Mouse (Mus musculus) lung, postnatal 0 days (tissue): Measurements from ENCODE around the gene Rbm42. TPM values are rescaled to one million over a fixed set of nuclear protein-coding genes. Genes with fewer than 3 reads are reported as not detected.

ENCODE experiments used
- ATAC-seq: fragments of 200-750 bp; cut with Nextera tagmentation; 2 replicates; pipeline ENCODE4 v1.8.0; 2017; ENCODE audit warnings: moderate library complexity
- DNase-seq: peaks from one replicate; pipeline ENCODE4 v3.0.0-alpha.2; 2016; ENCODE audit warnings: low spot score
- H3K27ac ChIP-seq: fragments of 300-500 bp; sonication (generic); 2 replicates; pipeline ENCODE4 v1.5.1; 2014; ENCODE audit warnings: antibody characterized with exemption, mild to moderate bottlenecking, low read length, mixed read lengths
- H3K27me3 ChIP-seq: fragments of 300-500 bp; sonication (generic); replicated peaks from 2 replicates; pipeline ENCODE4 v1.6.1; 2014; ENCODE audit warnings: low read length, mixed read lengths; ENCODE audit not compliant: insufficient read depth
- H3K36me3 ChIP-seq: fragments of 300-500 bp; sonication (generic); 2 replicates; pipeline ENCODE4 v1.6.1; 2014; ENCODE audit warnings: low read length, mixed read lengths; ENCODE audit not compliant: insufficient read depth
- H3K4me1 ChIP-seq: fragments of 300-500 bp; sonication (generic); 2 replicates; pipeline ENCODE4 v1.6.1; 2014; ENCODE audit warnings: antibody characterized with exemption, low read depth, low read length, mixed read lengths; ENCODE audit not compliant: insufficient read depth
- H3K4me2 ChIP-seq: fragments of 300-500 bp; sonication (generic); replicated peaks from 2 replicates; pipeline ENCODE4 v1.6.1; 2014; ENCODE audit warnings: low read depth, mild to moderate bottlenecking, low read length, moderate library complexity, mixed read lengths
- H3K4me3 ChIP-seq: fragments of 300-500 bp; sonication (generic); 2 replicates; pipeline ENCODE4 v1.5.1; 2014; ENCODE audit warnings: low read depth, low read length
- H3K9ac ChIP-seq: fragments of 300-500 bp; sonication (generic); replicated peaks from 2 replicates; pipeline ENCODE4 v1.6.1; 2014; ENCODE audit warnings: low read depth, mild to moderate bottlenecking
- H3K9me3 ChIP-seq: fragments of 300-500 bp; sonication (generic); 2 replicates; pipeline ENCODE4 v1.6.1; 2016; ENCODE audit warnings: low read length, mixed read lengths
- CTCF ChIP-seq: IDR thresholded peaks from 2 replicates; pipeline ENCODE4 v1.5.1; 2016; ENCODE audit warnings: antibody characterized with exemption, mild to moderate bottlenecking
- EP300 ChIP-seq: IDR thresholded peaks from 2 replicates; pipeline ENCODE4 v1.6.1; 2016; ENCODE audit warnings: antibody characterized with exemption, mild to moderate bottlenecking, control low read depth
- WGBS: fragments of 180-500 bp; shearing (Covaris S2); extraction: QIAGEN DNeasy Blood & Tissue Kit; methylation state at CpG from one replicate; pipeline ENCODE4 v1.1.7; 2014; 5-methylcytosine and 5-hydroxymethylcytosine counted together
- polyA plus RNA-seq: library from polyadenylated mRNA; unstranded; fragments of >200 nt; fragmentation: Nextera tagmentation; extraction: Ambion mirVana; gene quantifications from 2 replicates; pipeline ENCODE4 v1.2.1, GENCODE M21; 2015

Rbm42 gene
- polyA plus RNA-seq: 101 and 107 TPM in 2 replicates

DNA sequence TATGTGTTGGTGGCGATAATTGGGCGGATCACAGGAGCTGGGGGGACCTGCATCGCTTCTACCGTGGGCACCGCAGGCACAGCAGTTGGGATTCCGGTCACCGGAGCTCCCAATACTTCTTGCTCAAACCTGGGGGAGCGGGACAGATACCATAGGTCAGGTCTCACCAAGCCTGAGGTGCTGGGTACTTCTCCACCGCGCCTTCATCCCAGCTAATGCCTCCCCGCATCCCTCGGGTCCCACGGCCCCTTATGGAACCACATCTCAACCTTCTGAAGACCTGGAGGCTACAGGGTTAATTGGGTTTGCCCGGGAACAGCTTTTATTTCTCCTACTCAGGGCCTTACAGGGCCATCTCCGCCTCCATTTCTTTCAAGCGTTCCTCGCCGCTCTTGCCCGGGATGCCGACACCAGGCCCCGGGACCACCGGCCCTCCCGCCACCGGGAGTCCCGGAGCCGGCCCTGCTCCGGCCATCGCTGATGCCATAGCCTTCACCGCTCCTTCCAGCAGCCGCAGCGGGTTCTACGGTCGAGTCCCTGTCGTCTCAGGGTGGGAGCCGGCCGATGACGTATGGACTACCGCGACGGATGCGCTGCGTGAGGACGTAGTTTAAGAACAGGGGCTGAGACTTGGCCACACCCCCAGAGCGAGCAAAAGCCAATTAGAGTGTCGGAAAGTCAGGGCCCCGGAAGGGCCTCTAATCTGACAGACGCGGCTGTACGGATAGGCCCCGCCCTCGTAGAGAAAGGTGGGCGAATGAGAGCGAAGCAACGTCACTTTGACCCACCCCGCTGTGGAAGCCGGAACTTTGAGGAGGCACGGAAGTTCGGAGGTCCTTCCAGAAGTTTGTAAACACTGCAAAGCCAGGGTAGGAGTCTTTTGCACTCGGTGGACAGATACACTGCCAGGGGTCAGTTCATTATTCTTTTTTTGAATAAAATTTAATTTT, at the start of gene Rbm42:
TSS of gene Rbm42 (minus strand) at position 727 of the 950 bp plus-strand sequence.
- H3K9me3 ChIP-seq: no peaks in the 10 kb centered on the region
- H3K4me2 ChIP-seq: peak within 1 kb of the TSS; percentile 94
- peak within 1 kb of the TSS; percentile 92 for H3K4me3 ChIP-seq
- peaks cover 22% of the 10 kb centered on the region for H3K36me3 ChIP-seq
- 1% methylated on average over 59 of the region's 59 CpGs for WGBS
- H3K27me3 ChIP-seq: no peaks in the 10 kb centered on the region
- H3K9ac ChIP-seq: peak within 1 kb of the TSS; percentile 95
- H3K27ac ChIP-seq: peak within 1 kb of the TSS; percentile 83
- DNase-seq (peak; percentile 100), ATAC-seq (peak; percentile 100)
- TF ChIP-seq EP300 (peak; percentile 53; the same call in 1 of the 2 replicates), CTCF (no peak)
- no peaks in the 10 kb centered on the region; the same call in 1 of the 2 replicates for H3K4me1 ChIP-seq

DNA sequence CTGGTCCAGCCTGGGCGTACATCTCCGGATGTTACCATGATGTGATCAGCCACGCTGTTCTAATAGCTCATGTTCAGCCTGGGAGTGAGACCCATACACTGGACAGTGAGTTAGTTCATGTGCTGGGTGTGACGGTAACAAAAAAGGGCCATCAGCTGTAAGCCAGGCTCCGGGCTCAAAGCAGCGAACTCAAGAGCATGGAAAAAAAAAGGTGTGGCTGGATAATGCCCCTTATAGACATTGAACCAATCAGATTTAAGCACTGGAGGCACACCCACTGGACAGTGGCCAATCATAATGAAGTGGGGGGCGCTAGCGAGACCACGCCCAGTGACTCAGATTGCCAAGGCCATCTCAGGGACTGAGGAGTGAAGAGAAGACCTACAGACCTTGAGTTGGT, 48.5 kb upstream of the Rbm42 start, which contains the start of gene 2200002J24Rik:
TSS of gene 2200002J24Rik (plus strand) at position 338 of the 400 bp plus-strand sequence.
- Histone ChIP-seq H3K4me3 (no peak within 1 kb of the TSS), H3K36me3 (no peaks in the 10 kb centered on the region), H3K9me3 (no peaks in the 10 kb centered on the region), H3K27me3 (no peaks in the 10 kb centered on the region), H3K4me1 (0 out of 2 replicates have a peak, but pooled peaks cover 3% of the 10 kb centered on the region), H3K27ac (no peak within 1 kb of the TSS), H3K4me2 (no peak within 1 kb of the TSS), H3K9ac (no peak within 1 kb of the TSS)
- DNase-seq (peak; percentile 68), ATAC-seq (peak; percentile 41)
- WGBS: 33% methylated on average over 9 of the region's 9 CpGs
- no peak for TF ChIP-seq EP300
- no peak for TF ChIP-seq CTCF

DNA sequence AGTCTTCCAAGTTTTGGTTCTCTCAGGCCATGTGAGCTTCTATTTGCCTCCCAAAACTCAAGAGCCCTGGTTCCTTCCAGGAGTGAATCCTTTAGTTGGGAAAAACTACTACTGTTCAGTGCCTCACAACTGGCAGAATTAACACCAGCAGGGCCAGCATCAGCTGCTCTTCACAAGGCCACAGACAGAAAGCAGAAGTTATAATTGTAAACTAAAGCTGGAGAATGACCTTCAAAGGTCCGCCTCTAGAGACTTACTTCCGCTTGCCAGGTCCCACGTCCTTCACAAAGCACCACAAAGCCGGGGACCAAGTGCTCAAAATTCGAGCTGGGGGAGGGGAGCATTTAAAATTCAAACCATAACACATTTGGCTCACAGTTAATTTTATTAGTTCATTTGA, 48.0 kb upstream of the Rbm42 start:
- DNase-seq (peak; percentile 32), ATAC-seq (no peak)
- Histone ChIP-seq H3K9me3 (no peaks in the 10 kb centered on the region), H3K4me1 (0 out of 2 replicates have a peak, but pooled peaks cover 3% of the 10 kb centered on the region), H3K27ac (no peak overlapping the region), H3K4me3 (no peak overlapping the region), H3K36me3 (no peaks in the 10 kb centered on the region), H3K4me2 (no peak overlapping the region), H3K9ac (no peak overlapping the region), H3K27me3 (no peaks in the 10 kb centered on the region)
- TF ChIP-seq EP300: no peak
- no peak for TF ChIP-seq CTCF
- 48% methylated on average over 5 of the region's 5 CpGs for WGBS

DNA sequence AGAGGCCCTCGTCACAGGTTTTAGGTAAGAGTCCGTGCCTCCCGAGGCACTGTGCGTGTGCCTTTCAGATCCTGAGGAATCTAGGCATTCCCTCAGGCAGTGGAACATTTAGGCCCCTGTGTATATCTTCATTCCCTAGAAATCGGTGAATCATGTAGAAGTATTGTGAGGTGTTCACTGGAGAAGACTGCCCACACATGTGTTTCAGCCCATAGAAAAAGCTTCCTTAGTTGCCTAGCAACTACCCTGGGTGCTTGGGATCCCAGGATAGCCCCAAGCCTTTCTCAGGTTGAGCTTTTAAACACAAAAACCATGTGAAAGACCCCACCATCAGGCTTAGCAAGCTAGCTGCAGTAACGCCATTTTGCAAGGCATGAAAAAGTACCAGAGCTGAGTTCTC, 38.2 kb upstream of the Rbm42 start:
- Histone ChIP-seq H3K27ac (no peak overlapping the region), H3K4me1 (no peaks in the 10 kb centered on the region), H3K36me3 (no peaks in the 10 kb centered on the region), H3K4me3 (no peak overlapping the region), H3K27me3 (no peaks in the 10 kb centered on the region), H3K9me3 (no peaks in the 10 kb centered on the region), H3K4me2 (no peak overlapping the region), H3K9ac (no peak overlapping the region)
- WGBS: 50% methylated on average over 6 of the region's 6 CpGs
- TF ChIP-seq EP300 (no peak), CTCF (no peak)
- peak; percentile 18 for DNase-seq
- peak; percentile 52 for ATAC-seq

DNA sequence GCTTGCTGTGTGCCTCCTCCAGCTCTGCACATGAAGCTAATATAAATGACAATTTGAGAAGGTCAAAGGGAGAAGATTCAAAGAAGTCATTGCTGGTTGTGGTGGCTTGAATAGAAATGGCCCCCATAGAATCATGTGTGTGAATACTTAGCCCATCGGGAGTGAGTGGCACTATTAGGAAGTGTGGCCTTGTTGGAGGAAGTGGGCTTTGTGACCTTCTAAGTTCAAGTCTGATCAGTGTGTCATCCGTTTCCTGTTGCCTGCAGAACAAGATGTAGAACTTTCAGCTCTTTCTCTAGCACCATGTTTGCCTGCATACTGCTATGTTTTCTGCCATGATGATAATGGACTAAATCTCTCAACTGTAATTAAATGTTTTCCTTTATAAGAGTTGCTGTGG, 33.3 kb upstream of the Rbm42 start:
- Histone ChIP-seq H3K27me3 (no peaks in the 10 kb centered on the region), H3K4me2 (no peak overlapping the region), H3K9ac (no peak overlapping the region), H3K9me3 (no peaks in the 10 kb centered on the region), H3K36me3 (no peaks in the 10 kb centered on the region), H3K4me3 (no peak overlapping the region), H3K4me1 (no peaks in the 10 kb centered on the region), H3K27ac (no peak overlapping the region)
- ATAC-seq (no peak), DNase-seq (no peak)
- TF ChIP-seq EP300 (no peak), CTCF (no peak)
- WGBS: 59% methylated on average over 2 of the region's 2 CpGs

DNA sequence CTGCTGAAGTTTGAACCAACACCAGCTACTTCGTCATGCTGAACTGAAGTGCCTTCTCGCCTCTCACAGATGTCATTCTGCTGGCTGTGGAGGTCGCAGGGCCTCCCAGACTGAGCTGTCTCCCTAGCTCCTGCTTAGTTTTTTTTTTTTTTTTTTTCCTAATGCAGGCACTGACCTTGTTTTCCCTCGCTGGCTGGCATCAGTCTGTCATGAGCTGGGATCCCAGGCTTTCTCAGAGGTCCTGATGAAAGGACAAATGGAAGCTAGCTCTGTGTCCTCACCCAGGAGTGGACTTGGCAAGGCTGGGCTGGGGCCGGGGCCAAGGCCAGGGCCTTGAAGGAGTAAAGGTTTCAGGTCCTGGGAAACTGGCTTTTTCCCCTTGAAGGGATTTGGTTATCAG, 31.8 kb upstream of the Rbm42 start:
- no peak for TF ChIP-seq EP300
- no peak for TF ChIP-seq CTCF
- Histone ChIP-seq H3K36me3 (no peaks in the 10 kb centered on the region), H3K27ac (no peak overlapping the region), H3K4me3 (no peak overlapping the region), H3K9me3 (no peaks in the 10 kb centered on the region), H3K4me1 (no peaks in the 10 kb centered on the region), H3K27me3 (no peaks in the 10 kb centered on the region), H3K4me2 (no peak overlapping the region), H3K9ac (no peak overlapping the region)
- ATAC-seq: no peak
- DNase-seq: no peak
- 40% methylated on average over 5 of the region's 5 CpGs for WGBS
